Mouse (Mus musculus) 416B (cell line): ENCODE data around the gene Clec12a.
"Not testable (repeated sequence)": the region's sequence is repeated elsewhere in the genome, so short reads cannot be mapped to it uniquely, and the experiment has no call there.

Experiments
- DNase-seq: peaks from one replicate; pipeline ENCODE4 v3.0.0; 2011; ENCODE audit warnings: low read depth

Clec12a gene

DNA sequence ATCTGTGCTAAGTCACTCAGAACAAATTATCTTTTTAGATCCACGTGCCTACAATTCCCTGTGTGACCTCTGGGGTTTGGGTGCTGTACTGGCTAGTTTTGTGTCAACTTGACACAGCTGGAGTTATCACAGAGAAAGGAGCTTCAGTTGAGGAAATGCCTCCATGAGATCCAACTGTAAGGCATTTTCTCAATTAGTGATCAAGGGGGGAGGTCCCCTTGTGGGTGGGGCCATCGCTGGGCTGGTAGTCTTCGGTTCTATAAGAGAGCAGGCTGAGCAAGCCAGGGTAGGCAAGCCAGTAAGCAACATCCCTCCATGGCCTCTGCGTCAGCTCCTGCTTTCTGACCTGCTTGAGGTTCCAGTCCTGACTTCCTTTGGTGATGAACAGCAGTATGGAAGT is at the start of gene Clec12a:
Clec12a (plus strand) TSS at position 301 of the 400 bp plus-strand sequence.
- not testable (repeated sequence) for DNase-seq

DNA sequence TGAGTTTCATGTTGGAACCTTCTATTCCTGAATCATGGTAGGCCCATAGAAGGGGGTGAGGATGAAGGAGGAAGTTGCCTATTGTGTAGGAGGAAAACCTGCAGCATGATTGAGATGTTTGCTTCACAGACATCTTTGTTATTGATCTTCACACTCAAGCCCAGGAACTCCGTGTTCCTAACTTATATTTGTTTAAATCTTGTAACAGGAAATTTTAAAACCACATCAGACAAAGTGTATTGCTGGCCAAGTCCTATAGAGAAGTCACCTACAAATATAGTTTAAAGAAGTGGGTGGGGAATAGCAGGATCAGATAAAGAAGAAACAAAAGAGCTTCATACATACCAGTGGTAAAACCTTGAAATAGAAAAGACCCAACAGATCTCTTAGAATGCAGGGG is 38.3 kb upstream of the Clec12a start:
- DNase-seq, result no peak

DNA sequence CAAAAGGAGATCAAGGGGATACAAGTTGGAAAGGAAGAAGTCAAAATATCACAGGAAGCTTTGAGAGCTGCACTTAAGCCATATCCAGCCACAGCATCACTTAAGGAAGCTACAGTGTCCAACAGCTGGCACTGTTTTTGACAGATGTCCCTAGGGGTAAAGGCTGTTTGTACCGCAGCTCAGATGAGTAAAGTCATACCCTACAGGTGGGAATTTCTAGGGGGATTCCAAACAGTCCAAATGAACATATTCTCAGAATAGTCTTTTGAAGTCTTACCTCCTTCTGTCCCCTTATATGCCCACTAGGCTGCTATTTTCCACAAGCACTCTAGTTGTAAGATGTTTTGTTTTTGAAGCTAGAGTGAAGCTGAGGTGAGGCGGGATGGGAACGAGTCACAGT is 30.0 kb upstream of the Clec12a start:
- DNase-seq, result no peak

DNA sequence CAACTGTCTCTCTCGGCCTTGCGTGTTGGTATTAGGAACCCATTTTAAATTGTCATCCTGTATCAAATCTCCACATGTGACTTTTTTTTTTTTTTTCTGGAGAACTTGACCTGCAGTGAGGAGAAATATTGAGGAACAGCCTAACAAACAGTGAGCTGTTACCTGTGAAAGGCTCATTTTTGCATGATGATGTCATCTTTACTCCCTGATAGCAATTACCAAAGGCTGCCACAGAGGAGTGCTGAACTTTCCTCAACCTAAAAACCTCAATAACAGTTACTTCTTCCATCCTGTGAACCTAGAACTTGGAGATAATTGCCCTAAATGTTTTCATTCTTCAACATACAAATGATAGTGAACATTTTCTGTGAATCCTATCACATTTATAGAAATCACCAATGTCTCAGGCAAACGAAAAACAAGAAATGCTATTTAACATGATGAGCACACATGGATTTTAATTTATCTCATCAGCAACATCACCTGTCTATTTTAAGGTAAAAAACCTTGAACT is 27.8 kb upstream of the Clec12a start:
- DNase-seq, result no peak

DNA sequence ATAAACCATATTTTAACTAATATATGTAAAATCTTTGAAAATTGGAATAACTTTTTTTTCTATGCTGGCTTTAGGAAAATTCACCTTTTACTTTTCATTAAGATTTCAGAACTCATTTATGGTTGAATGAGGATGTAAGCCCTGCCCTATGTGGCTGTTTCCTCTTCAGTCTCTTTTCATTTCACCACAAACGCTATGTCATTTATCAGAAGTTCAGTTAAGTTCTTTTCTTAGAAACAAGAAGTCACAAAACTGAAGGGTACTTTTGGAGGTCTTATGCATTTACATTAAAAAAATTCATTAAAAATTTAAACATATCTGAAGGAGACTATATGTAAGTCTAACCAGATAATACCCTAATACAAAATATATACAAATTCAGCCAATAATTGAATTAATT is 26.8 kb upstream of the Clec12a start:
- DNase-seq, result peak; percentile 69

DNA sequence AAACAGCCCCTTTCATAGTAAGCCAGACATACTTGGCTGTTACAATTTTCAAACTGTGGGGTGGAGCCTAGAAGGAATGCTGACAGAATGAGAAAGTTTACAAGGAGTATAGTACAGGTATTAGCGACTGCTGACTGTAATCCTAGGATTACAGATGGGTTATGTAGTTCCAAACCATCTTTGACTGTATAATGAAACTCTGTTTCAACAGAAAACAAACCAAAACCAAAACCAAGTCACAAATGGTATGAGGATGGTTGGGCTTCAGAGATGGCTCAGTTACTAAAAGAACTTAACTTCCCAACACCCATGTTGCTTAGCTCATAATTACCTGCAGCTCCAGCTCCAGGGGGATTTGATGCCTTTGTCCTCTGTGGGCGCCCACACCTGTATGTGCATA is 26.0 kb upstream of the Clec12a start:
- DNase-seq, result peak; percentile 8

DNA sequence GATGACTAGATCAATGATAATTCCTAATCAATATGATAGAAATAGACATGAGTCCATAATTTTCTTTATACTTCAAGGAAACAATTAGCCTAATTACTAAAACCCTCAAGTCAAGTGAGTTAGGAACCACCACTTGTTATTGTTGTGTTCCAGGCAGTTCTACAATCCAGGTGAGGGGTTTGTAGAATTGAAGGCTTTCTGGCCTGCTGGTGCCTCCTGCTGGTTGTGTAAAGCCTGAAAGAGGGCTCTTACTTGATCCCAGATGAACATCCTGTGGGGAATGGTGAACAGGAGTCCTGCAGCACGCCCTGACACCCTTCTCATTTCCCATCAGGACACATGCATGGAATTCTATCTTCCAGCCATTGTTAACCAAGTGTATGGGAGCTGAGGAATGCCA is 24.1 kb upstream of the Clec12a start:
- peak; percentile 53 for DNase-seq

DNA sequence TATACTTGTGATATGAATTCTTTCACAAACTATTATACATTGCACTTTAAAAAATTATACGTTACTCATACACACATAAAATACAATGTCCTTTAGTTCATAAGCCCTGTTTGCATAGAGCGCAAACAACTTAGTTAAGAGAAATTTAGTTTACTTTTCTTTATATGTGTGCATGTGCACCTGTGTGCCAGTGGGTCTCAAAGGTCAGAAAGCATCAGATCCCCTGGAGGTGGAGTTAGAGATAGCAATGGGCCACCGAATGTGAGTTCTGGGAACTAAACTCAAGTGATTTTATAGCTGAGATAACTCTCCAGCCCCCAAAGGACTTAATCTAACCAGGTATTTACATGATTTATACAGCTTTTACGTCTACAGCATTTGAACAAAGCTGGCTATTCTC is 23.2 kb upstream of the Clec12a start:
- DNase-seq, result no peak

DNA sequence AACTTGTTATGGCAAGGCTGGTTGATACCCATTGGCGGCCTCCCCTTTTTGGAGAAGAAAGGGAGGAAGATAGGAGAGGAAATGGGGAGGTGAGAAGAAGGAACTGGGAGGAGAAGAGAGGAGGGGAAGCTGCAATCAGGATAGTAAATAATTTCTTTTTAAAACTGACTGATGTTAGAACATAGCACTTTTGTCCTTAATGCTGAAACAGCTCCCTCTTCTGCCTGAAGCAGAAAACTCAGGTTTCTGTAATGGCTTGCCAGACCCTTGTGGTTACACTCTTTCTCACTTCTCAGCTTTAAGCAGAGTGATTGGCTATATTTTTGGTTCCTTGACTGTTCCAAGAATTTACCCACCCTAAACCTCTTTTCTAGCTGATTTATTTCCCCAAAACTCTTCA is 16.5 kb upstream of the Clec12a start:
- DNase-seq, result peak; percentile 61

DNA sequence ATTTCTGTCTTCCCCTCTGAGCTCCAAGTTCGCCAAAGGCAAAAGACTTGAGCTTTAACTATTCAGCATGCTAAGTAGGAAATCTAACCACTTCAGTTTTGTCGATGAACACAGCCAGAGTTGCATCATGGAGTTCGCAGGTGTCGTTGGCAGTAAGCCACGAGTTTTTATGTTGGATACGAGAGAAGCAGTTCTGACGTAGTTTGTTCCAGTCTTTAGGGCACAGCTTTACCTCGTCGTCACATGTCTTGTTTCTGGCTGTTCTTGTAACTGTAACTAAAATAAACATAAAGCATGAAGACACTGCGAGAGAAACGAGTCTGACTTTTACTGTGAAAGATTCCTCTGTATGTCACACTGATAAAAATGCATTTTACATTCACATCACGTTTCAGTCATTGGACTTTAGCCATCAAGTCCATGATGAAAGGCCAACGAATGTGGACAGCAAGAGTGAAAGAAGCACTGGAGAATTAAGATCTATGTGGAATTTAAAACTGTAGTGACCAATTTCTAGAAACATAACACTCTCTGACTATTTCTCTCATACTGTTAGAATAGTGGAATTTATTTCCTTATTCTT is 15.8 kb upstream of the Clec12a start:
- DNase-seq, result no peak

DNA sequence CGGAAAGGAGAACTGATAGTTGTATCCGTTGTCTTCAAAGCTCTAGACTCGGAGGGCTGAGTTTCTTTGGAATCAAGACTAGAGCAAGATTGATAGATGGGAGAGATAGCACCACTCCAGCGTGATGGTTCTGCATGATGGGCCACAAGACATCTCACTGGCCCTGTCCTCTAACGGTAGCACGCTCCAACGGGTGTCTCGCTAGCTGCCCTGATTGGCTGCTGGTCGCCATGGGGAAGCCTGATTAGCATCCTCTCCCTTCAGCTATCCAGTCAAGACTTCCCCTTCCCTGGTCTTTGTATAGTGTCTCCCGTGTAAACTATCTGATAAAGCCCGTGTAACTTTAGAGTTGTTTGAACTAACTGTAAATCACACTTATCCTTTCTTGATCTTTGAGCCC is 10.9 kb upstream of the Clec12a start, which contains the start of gene 4922502D21Rik:
4922502D21Rik (minus strand) TSS at position 187 of the 400 bp plus-strand sequence.
- DNase-seq, result no peak

DNA sequence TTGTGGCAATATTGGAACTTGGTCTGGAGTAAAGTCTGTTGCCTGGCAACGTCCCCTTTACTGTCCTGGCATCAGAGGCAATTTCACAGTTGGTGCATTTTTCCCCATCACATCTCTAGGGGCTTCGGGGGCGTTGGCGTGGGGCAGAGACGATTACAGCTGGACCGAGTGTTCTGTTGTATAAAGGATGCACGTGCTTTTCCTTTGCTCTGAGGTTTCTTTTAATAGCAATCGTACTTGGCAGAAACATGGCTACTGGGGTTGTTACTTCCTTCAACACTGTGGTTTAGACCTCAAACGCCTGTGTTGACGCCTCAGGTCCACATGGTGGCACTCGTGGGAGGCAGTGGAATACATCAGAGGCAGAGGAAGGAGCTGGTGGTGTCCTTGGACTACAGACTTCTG is 8.8 kb upstream of the Clec12a start:
- peak; percentile 95 for DNase-seq

DNA sequence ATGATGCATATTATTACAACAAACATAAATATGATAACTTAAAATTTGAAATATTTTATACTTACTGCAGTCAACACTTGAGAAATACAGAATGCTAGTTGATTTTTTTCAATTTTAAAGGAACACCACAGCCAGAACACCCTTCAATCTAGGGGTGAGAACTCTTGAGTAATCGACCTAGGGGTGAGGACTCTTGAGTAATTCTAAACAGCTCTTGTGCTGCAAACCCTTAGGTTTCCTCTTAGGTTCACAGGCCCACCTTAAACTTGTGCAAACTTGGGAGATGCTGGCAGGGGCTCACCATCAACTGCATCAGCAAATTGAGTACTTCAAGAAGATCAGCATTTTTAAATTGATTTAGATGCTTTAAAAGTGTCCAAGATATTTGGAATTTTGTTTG is 4.7 kb upstream of the Clec12a start:
- peak; percentile 65 for DNase-seq

DNA sequence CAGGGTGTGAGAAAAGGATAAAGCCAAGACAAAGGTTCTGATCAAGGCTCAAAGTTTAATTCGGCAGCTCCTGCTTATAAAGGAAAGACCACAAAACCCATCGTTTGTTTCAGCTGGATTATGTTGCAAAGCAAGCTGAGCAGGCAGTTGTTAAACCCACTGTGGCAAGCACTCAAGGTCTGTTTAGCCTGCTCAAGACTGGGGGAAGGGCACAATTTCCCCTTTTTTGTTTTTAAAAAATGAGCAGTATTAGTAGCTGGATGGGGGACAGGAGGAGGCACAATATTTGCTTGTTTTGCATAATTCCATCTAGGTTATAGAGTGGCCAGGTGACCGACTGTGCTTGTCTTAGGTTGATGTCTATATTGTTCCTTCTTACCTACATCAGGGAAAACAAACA is 1.9 kb downstream of the Clec12a start:
- DNase-seq, result peak; percentile 59

DNA sequence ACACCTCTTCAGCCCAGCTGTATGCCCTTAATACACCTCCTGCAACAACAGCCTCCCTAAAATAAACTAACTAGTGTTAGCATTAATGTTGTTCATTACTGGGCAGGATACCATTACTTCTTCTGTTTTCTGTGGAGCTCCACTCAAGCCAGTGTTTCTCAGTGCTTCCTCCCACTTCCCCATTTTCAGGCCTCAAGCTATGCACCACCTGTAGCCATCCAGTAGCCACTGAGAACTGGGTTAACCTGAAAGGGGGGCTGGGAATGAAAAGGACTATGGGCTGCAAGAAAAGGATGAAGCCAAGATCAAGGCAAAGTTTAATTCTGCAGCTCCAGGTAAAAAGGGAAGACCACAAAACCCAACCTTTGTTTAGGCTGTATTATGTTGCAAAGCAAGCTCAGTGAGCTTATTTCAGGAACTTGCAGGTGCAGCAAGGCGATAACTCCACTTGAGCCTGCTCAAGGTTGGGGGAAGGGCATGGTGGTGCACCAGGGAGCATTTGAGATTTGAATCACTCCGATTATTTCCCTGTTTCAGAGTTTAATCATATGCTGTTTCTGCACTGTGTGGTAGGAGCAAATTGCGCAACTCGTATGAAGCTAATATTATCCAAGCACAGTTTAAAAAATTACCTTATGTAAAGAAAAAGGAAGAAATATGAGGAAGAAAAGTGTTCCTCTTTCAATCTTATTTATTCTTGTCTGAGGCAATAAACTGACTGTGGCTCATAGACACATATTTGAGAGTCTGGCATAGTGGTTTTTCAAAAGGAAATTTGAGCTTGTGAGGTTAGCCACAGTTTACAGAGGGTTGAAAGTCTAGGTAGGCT is 7.2 kb downstream of the Clec12a start:
- DNase-seq, result peak; percentile 96

DNA sequence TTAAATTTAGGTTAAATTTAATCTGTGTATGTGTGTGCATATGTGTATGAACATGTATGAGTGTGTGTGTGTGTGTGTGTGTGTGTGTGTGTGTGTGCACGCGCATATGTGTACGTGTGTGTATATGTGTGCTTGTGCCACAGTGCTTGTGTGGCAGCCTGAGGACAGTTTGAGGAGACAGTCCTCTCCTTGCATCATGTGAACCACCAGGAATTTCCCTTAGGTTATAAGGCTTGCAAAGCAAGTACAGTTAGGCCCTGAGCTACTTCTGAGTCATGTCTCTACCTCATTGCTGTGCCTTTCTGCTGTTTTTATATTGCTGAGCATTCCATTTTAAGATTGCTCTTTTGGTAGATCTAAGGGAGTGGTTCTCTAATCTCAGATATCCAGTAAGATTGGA is 8.6 kb downstream of the Clec12a start:
- DNase-seq, result peak; percentile 57

DNA sequence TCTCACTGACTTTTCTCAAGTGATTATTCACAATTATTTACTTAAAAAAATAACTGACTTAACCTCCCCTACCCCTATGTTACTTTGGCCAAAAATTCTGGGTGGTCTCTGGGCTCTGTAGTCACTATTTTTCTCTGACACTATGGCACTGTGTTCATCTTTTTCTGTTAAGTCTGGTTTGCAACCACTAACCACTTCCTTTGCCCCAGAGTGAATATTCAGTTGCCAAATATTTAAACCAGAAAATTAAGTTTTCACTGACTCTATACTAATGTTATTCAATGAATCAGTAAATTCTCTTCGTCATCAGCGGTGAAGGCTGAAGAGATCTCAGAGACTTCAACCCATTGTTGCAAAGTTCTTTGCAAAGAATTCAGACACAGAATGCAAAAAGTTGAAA is 13.3 kb downstream of the Clec12a start:
- DNase-seq, result peak; percentile 72

DNA sequence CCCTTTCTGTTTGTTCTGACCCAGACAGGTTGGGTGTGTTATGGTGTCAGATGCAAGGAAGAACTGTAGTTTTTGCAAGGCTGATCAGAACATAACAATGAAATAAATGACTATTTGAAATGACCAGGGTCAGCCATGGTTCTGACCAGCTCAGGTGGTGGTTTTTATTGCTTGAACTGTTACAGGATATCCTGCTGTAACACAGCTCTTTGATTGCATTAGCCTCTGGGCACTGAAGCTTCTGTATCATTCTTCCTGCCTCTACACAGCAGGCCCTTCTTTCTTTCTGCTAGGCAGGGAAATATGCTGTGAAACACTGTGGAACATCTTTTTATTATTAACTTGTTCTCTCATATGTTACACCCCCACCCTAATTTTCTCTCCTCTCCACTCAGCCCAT is 13.9 kb downstream of the Clec12a start:
- DNase-seq, result peak; percentile 79

DNA sequence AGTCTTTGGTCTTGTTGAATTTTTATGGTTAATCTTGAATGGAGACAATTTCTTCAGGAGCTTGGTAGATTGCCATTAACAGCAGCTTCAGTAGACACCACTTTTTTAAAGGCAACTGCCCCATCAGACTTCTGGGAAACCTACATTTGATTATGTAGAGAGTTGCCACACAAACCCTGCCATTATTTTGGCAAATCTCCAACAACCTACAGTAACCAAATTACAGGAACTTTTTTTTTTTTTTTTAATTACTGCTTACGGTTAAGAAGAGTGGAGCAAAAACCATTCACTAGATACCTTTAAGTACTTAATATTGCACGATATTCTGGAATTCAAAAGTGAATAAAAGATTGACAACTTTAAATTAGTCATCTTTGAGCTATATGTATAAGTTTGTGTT is 17.0 kb downstream of the Clec12a start:
- DNase-seq, result peak; percentile 51

DNA sequence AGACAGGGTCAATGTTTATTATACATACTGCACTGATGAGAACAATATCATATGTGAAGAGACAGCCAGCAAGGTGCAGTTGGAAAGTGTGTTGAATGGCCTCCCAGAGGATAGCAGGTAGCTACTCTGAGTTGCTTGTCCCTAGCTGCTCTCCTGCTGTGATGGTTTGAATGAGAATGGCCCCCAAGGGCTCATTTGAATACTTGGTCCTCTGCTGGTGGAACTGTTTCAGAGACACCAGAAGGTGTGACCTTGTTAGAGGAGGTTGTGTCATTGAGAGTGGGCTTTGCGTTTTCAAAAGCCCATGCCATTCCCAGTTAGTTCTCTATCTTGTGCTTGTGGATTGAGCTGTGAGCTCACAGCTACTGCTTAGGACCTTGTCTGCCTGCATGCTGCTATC is 21.5 kb downstream of the Clec12a start:
- no peak for DNase-seq

DNA sequence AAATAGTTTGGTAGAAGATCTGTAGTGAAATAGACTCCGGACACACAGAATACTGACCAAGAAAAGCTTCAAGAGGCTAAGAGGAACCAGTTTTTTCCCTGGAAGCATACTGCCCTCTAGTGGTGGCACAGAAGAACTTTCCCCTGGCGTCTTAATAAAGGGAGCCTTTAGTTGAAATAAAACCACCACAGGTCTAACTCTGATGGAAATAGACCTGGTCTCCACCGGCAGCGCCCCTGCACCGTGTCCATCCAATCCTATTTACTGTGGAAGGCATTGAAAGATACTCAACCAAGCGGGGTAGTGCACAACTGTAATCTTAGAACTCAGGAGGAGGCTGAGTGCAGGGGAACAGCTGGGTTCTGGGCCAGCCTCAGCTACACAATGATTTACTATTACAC is 23.5 kb downstream of the Clec12a start:
- peak; percentile 89 for DNase-seq

DNA sequence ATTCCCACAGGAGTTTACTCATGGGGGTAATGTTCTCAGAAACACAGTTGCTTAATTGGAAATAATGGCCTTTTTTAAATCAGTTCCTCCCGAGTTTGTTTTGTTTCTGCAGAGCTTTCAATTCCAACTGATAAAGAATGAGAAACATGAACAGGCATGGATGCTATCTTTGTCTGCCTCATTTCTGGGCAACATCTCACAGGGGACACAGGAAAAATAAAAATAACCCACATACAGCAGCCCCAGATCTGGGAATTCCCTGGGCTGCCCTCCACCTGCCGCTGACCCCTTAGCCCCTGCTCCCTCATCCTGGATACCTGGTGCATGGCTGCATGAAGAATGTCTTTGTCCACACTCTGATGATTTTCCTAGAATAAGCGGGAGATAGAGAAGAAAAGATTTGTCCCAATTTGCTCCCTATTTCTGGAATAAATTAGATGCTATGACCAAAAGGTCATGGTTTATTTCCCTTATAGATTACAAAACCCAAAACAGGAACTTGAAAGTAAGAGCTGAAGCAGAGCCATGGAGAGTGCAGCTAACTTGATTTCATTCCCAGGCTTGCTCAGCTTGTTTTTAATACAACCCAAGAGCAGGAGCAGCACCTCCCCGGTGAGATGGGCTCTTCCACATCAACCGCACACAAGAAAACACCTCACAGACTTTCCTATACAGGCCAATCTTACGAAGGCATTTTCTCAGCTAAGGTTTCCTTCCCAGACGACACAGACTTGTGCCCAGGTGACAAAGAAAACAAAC is 27.1 kb downstream of the Clec12a start:
- DNase-seq, result no peak
